Mouse (Mus musculus): Measurements from ENCODE around the gene Dpf2.
"Not testable (repeated sequence)": the region's sequence is repeated elsewhere in the genome, so short reads cannot be mapped to it uniquely, and the experiment has no call there.

The Dpf2 gene

DNA sequence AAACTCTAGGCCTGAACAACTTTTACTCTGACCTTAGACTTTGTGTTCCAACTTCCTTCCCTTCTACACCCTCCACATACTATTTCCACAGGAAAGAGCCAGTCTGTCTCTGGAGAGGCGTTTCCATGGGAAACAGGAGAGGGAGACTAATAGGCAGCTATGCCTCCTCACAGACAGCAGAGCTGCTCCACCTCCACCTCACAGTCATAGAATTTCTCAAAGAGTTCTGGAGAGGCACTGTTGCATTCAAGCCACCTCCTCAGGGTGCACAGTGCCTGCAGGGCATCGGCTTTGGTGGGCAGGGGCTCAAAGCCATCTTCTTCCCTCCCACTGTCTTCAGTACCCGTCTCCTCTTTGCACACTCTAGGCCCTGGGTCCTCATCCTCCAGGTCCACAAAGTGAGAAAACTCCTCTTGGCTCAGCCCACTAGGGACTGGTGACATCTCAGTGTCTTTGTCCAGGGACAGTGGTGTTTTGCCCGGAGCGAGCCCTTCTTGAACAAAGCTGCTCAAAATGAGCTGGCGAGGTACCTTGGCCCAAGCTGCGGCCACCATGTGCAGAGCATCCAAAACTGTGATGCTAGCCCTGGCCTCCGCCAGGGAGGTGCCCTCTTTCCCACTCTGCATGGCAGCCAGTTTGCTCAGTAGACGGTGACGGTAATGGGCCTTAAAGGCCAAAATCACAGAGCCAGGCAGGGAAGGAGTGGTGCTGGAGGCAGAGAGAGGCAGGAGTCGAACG, 21.1 kb downstream of the Dpf2 start:
- no peak for DNase-seq

GRCm38 (mm10) chr19:5889211-5889610, 23.6 kb downstream of the Dpf2 start:
- DNase-seq = no peak

GRCm38 (mm10) chr19:5887234-5887815, 25.5 kb downstream of the Dpf2 start:
- no peak for DNase-seq

GRCm38 (mm10) chr19:5885838-5886237, 27.0 kb downstream of the Dpf2 start:
- no peak for DNase-seq

DNA sequence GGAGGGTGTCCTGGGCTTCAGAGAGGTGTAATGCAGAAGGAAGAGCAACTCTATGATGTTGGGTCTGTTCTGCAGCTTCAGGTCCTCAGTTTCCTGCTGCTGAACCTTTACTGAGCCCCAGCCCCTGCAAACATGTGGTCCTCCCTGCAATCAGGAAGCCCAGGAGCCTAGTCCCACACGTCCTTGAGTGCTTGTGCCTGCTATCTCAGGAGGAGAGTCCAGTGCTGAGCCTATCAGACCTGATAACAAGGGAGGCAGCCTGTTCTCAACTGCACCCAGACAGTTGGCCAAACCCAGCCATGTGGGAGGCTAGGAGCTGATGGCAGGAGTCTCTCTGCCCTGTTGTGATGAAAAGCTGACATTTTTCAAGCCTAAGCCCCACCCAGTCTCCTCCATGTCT, 28.9 kb downstream of the Dpf2 start:
- no peak for DNase-seq

DNA sequence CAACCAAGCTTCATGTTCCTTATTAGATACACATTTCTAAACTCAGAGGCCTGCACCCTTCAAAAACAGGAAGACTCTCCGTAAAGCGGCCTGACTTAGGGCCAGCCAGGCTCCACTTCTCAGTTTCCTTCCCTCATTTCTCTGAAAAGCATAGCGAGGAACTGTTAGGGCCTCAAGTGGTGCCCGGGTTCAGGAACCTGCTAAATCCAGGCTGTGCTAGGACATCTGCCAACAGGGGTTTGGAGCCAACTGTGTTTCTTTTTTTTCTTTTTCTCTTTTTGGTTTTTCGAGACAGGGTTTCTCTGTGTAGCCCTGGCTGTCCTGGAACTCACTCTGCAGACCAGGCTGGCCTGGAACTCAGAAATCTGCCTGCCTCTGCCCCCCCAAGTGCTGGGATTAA, 30.7 kb downstream of the Dpf2 start:
- not testable (repeated sequence) for DNase-seq

DNA sequence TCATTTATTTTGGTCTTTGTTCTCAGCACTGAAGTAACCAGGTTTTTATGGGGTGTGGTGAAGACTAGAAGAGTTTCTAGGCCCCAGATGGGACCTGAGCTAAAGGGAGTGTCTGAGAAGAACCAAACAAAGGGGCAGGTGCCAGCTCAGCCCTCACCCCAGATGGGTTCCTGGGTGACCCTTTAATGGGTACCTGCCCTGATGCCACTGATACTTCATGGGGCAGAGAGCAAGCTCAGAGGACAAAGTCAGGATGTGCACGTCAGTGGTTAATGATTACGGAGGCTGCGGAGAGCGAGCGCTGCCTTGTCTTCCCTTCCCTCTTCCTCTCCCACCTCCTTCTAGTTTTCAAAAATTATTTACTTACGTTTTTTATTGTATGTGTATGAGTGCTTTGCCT, 31.7 kb downstream of the Dpf2 start:
- no peak for DNase-seq

- no peak for DNase-seq
These were observed 33.1 kb downstream of the Dpf2 start for GRCm38 (mm10) chr19:5879735-5880134.

DNA sequence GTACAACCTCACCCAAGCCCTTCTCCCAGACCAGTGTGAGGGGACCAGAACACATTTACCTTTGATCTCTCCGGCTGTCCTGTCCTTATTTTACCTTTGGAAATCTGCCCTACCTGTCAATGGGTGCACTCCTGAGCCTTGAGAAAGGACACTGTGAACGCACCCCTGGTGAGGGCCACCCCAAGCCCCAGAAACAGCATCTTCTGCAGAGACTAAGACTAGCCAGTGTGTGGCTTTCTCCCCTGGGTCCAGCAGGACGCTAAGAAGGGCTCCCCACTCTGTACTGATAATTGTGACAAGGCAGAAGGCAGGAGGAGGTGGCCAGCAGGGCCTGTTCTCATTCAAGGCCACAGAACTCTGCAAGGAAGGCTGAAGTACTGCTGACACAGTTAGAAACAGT, 33.9 kb downstream of the Dpf2 start:
- no peak for DNase-seq

GRCm38 (mm10) chr19:5878362-5878722, 34.5 kb downstream of the Dpf2 start:
- DNase-seq = no peak

- DNase-seq = peak; percentile 65
These were observed 35.0 kb downstream of the Dpf2 start, which contains the start of gene Slc25a45 for GRCm38 (mm10) chr19:5877618-5878361. Gene Slc25a45 (plus strand): TSS chr19:5877808.

- DNase-seq = peak; percentile 92
These were observed 37.8 kb downstream of the Dpf2 start, which contains the start of gene Frmd8 for GRCm38 (mm10) chr19:5874969-5875480. Gene Frmd8 (minus strand): TSS chr19:5875274.

DNA sequence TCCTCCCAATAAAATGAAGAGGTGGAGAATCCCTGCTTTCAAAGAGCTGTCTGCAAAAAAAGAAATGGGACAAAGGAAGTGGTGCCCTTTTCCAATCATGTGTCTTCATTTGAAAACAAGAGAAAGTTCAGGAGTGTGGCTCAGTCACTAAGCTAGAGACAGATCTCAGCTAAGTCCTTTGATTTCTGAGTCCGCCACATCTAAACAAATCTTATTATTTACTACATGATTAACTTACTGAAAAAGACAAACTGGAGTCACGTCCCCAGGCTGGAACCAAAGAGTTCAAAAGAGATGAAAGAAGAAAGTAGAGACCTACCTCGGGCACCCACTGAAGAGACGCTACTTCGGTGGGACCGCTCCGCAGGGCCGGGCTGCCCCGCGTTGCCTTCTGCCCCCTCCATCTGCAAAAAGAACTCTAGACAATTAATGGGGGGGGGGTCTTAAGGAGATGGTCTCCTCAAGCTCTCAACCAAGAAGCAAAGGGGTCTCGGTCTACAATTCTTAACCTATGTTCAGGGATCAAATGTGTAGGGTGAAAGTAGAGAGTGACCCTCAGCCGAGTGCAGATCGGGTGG, 38.3 kb downstream of the Dpf2 start:
- DNase-seq = no peak

GRCm38 (mm10) chr19:5872931-5873556, 39.8 kb downstream of the Dpf2 start:
- no peak for DNase-seq

- no peak for DNase-seq
These were observed 40.3 kb downstream of the Dpf2 start for GRCm38 (mm10) chr19:5872528-5872927.

GRCm38 (mm10) chr19:5871683-5872082, 41.1 kb downstream of the Dpf2 start:
- DNase-seq = no peak

DNA sequence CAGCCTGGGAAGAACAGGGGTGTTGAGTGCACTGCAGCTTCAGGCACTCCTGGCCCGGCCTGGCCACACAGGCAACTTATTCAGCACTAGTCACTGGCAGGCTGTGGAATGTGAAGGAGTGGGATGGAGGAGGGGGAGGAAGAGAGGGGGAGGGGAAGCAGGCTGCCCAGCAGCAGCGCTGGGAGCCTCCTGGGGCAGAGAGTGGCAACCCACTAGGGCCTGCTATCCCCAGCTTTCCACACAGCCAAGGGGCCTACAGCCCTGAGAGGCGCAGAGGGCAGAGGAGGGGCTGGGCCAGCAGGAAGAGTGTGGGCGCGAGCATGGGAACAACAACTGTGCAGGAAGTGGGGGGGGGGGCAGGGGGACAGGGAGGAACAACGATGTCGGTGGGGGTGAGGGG, 41.5 kb downstream of the Dpf2 start:
- DNase-seq = no peak

DNA sequence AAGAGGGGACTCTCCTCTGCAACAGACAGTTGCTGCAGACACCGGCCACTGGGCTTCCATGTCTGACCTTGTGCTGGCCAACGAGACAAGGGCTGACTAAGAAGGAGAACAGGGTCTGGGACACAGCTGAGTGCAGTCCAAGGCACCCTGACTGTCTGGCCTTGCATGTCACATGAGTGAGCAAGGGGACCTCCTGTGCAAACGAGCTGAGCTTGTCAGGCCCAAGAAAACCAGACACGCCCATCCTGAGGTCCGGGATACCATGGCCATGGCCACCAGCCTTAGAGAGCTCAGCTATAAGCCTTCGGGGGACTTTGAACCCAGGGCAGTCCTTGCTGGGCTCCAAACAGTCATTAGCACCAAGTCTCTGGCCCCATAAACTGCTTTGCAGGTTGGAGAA, 44.7 kb downstream of the Dpf2 start:
- no peak for DNase-seq

- no peak for DNase-seq
These were observed 48.0 kb downstream of the Dpf2 start for GRCm38 (mm10) chr19:5864710-5865398.

GRCm38 (mm10) chr19:5863776-5864175, 49.0 kb downstream of the Dpf2 start:
- DNase-seq = no peak

DNA sequence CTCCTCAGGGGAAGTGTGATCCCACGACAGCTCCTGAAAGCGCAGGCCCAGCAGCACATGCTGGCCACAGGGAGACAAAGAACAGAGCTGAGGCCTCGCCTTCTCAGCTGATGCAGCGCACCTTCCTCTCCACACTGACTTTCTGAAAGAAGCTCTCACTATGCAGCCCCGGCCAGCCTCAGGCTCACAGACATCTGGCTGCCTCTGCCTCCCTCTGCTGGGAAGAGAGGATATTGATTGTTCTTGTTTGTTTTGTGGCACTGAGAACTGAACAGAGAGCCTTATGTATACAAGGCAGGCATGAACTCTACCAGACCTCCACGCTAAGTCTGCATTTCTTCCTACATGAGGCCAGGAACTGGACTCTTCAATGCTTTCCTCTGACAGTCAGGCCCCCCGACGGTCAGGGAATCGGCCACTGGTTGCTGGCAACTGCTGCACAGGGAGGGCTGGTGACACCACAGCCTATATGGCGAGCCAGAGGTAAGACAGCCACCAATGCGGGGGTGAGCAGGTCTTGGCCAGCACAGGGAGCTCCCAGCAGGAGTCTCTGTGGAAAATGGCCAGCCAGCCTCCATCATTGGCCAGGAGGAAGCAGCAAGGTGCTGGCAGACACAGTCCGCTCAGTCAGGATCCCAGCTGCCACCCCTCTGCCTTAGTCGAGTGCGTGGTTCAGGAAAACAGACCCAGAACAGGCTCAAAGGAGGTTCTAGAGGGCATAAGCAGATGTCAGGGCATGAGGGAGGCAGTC, 50.3 kb downstream of the Dpf2 start:
- no peak for DNase-seq

DNA sequence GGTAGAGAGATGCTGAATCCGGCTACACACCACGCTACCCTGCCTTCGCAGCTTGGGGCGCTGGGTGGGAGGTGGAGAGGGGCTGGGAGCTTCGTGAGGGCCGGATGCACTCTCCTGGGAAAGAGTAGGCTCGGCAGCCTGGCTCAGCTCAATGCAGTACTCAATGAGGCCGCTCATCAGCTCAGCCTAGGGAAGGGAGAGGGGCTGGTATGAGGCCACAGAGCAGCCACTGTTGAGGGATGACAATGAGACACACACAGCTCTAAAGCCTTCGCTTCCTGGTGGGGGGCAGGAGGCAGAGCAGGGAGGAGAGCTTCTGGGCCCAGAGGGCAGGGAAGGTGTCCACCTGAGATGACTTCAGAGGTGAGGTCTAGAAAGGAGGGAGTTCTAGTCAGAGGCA, 56.2 kb downstream of the Dpf2 start:
- DNase-seq = no peak
